In the genomic region with DNA sequence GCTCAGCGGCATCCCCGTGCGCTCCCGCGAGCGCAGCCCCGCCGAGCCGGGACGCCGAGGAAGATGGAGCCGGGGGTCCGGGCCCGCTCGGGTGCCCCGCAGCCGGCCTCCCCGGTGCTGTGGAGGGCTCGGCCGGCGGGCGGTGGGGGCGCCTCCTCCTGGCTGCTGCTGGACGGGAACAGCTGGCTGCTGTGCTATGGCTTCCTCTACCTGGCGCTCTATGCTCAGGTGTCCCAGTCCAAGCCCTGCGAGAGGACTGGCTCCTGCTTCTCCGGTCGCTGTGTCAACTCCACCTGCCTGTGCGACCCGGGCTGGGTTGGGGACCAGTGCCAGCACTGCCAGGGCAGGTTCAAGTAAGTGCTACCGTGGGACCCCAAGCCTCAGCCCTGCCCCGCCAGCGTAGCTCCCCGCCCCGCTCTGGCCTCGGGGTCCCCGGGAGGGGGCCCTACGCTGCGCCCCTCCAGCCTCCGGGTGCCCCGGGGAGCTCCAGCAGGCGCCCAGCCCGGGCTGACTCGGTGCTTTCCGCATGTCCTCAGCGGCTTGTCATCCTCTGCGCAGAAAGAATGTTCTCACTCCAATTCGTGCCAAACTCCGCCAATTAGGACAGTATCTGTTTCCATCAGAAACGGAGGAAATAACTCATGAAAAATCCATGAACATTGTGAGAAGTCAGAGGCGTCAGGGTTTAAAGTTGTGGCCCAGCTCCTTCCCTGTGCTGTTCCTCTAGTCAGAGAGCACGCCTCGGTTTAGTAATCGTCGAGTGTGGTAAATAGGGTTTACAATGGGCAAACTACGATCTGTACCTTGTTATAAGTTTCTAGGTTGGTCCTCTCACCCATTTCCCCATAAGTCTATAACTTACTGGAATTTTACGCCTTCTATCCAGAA, we compare ENCODE assay signal across 8 mouse cellular contexts. TPM values are rescaled to one million over a fixed set of nuclear protein-coding genes. Genes with fewer than 3 reads are reported as not detected.
DNase-seq lines count a peak whose midpoint lies in the region; ATAC-seq and TF ChIP-seq lines count a peak whose summit lies in the region.

No protein-coding gene starts in this region.

- no peaks in the 10 kb centered on the region for H3K9me3 ChIP-seq in forebrain, embryonic 12.5 days
- H3K9me3 ChIP-seq in lung, embryonic 16.5 days (ENCODE audit: control insufficient read depth, low read length) = no peaks in the 10 kb centered on the region

- TF ChIP-seq POLR2A in brain, embryonic 14.5 days (IDR thresholded peaks at IDR 0.05; ENCODE audit: borderline replicate concordance, extremely low read depth, insufficient read depth, insufficient read length, poor library complexity, severe bottlenecking) = no peak

- H3K4me2 ChIP-seq in forebrain, embryonic 12.5 days = peak overlapping the region; percentile 100
- H3K4me2 ChIP-seq in lung, embryonic 16.5 days (ENCODE audit: low read depth, low read length) = peak overlapping the region; percentile 93

- H3K9ac ChIP-seq in forebrain, embryonic 12.5 days = peak overlapping the region; percentile 92
- H3K9ac ChIP-seq in lung, embryonic 16.5 days (ENCODE audit: low read length) = peak overlapping the region; percentile 94

- no peaks in the 10 kb centered on the region for H3K27me3 ChIP-seq in forebrain, embryonic 12.5 days
- H3K27me3 ChIP-seq in lung, embryonic 16.5 days (ENCODE audit: control insufficient read depth, insufficient read depth, low read depth, low read length) = no peaks in the 10 kb centered on the region

- H3K36me3 ChIP-seq in forebrain, embryonic 12.5 days (replicated peaks) = no peaks in the 10 kb centered on the region
- H3K36me3 ChIP-seq in lung, embryonic 16.5 days (ENCODE audit: control insufficient read depth, insufficient read depth, low read length) = no peaks in the 10 kb centered on the region

- peak overlapping the region; percentile 96 for H3K27ac ChIP-seq in forebrain, embryonic 12.5 days
- H3K27ac ChIP-seq in layer of hippocampus, adult 2 months = peak overlapping the region; percentile 97
- peak overlapping the region; percentile 97 for H3K27ac ChIP-seq in lung, embryonic 16.5 days (ENCODE audit: low read length)

- ATAC-seq in forebrain, embryonic 12.5 days (ENCODE audit: low FRiP score) = peak; percentile 78
- peak; percentile 72 for ATAC-seq in lung, embryonic 16.5 days (ENCODE audit: low read depth)

- TF ChIP-seq CTCF in brain, embryonic 14.5 days (IDR thresholded peaks at IDR 0.05; ENCODE audit: borderline replicate concordance, extremely low read depth, insufficient read depth, insufficient read length) = 0 out of 2 replicates have a peak, but pooled peaks have one; percentile 11
- TF ChIP-seq CTCF in layer of hippocampus, adult 2 months (conservative IDR thresholded peaks at IDR 0.05) = peak; percentile 47

- intact Hi-C loops in heart, postnatal 25 days (cut with DNase I) = no loop called here

- peaks cover 35% of the 10 kb centered on the region for H3K4me1 ChIP-seq in forebrain, embryonic 12.5 days
- H3K4me1 ChIP-seq in lung, embryonic 16.5 days (replicated peaks; ENCODE audit: control insufficient read depth, insufficient read depth, low read length) = peaks cover 21% of the 10 kb centered on the region

- peak; percentile 50 for DNase-seq in ES-CJ7 (ENCODE audit: low read depth, low spot score)
- DNase-seq in brain, embryonic 14.5 days (ENCODE audit: low read depth) = peak; percentile 72
- peak; percentile 33 for DNase-seq in heart, postnatal 25 days (ENCODE audit: low spot score)
- DNase-seq in layer of hippocampus, adult 2 months (ENCODE audit: low spot score in 2 of 2) = peak in 1 of 2 experiments; percentile 21
- peak; percentile 39 for DNase-seq in ovary, adult 18-20 months (ENCODE audit: low spot score)
- peak; percentile 75 for DNase-seq in thymus, postnatal 25 days

- H3K4me3 ChIP-seq in forebrain, embryonic 12.5 days (replicated peaks) = peak overlapping the region; percentile 94
- H3K4me3 ChIP-seq in layer of hippocampus, adult 2 months = peak overlapping the region; percentile 88
- H3K4me3 ChIP-seq in lung, embryonic 16.5 days (ENCODE audit: low read length) = peak overlapping the region; percentile 97

- WGBS in forebrain, embryonic 12.5 days = 1% methylated on average over 42 of the region's 57 CpGs
- WGBS in lung, embryonic 16.5 days = under 1% methylated on average over 54 of the region's 57 CpGs

RNA-seq across cellular contexts. Expression of gene Atrnl1, which starts 0.7 kb away (rescaled TPM):
- 19.6 and 31.4 TPM in 2 replicates for polyA plus RNA-seq in brain, embryonic 14.5 days (2012; rRNA removed)
- polyA plus RNA-seq in forebrain, embryonic 12.5 days (2016; fragmentation: Nextera tagmentation; extraction: Ambion mirVana) = 7.6 and 7.8 TPM in 2 replicates
- 10 to 100 TPM; 13.8 to 16.1 TPM for total RNA-seq in heart, postnatal 25 days (2021)
- total RNA-seq in layer of hippocampus, adult 2 months (2021) = 10 to 100 TPM; 67.2 to 69.7 TPM
- polyA plus RNA-seq in lung, embryonic 16.5 days (2015; fragmentation: Nextera tagmentation; extraction: Ambion mirVana) = 5.0 and 5.1 TPM in 2 replicates
